Mouse (Mus musculus): Measurements from ENCODE around the gene Pml.

DNA sequence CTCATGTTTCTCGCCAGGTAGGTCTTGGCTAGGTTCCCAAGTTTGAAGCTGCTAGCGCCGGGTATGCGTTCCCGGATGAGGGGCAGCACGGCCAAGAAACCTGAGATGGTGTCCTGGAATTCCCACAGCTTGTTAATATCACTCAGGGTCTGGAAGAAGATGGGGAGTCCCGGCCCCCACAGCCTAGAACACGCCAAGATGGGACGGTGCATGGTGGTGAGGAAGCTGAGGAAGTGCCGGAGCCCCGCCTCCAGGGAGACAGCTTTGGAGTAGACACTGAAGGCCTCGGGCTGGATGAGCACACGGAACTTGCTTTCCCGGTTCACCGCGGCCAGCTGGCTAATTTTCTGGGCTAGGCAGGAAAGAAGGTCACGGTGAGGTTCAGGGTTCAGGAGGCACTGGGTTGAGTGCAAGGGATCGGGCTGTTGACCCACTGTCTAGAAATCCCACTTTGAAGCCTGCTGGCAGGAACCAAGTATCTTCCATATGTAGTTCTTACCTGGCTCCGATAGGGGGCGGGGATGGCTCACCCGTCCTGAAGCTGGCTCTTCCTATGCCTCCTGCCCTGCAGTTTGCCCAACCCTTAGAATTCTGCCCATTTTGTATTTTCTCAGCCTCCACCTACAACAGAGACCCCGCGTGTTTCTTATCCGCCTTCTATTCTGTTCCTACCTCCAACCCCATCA, 29.2 kb downstream of the Pml start:
- TF ChIP-seq CTCF (IDR thresholded peaks at IDR 0.05; ENCODE audit: low read depth, low read length) (peak; percentile 79), EP300 (IDR thresholded peaks at IDR 0.05; ENCODE audit: insufficient read depth, low read depth, low read length) (no peak), POLR2A (IDR thresholded peaks at IDR 0.05; ENCODE audit: insufficient read depth, low read length) (no peak)

Measured in ES-Bruce4 (cell line).